Mouse (Mus musculus): ENCODE results near the gene Eif4e1b. TPM values are rescaled to one million over a fixed set of nuclear protein-coding genes. Genes with fewer than 3 reads are reported as not detected.
"Not testable (repeated sequence)": the region's sequence is repeated elsewhere in the genome, so short reads cannot be mapped to it uniquely, and the experiment has no call there.

Eif4e1b gene
- total RNA-seq, 4 experiments from 2014 or later = not detected

DNA sequence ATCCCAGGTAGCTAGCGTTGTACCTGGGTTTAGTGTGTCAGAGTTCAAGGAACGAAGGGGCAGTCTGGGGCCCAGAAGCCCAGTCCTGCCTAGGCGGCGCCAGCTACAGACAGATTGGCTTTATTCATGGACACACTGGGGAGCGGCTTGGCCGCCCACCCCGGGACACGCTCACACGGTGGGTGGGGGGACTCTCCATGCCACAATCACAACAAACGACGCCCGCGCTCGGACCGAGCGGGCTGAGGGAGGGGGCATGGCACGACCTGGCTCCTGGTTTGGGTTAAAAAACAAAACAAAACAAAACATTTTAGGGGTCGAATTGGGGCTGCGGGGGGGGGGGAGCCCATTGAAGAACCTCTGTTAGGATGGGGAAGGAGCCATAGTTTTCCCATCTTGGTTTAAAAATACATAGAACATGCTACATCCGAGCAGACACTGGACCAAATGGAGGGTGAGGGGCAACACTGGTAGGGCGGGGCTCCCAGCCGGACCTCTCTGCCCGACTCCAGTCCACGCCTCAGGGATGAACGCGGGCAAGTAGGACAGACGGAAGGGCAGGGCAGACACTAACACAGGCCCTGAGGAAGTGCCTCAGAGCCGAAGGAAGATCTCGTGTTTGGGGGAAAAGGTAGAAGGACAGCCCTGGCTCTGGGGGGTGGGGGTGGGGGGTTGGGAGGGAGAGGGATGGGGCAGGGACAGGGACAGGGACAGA lies 24.9 kb upstream of the Eif4e1b start:
- DNase-seq (ENCODE audit: low spot score in 2 of 2) = no peak

DNA sequence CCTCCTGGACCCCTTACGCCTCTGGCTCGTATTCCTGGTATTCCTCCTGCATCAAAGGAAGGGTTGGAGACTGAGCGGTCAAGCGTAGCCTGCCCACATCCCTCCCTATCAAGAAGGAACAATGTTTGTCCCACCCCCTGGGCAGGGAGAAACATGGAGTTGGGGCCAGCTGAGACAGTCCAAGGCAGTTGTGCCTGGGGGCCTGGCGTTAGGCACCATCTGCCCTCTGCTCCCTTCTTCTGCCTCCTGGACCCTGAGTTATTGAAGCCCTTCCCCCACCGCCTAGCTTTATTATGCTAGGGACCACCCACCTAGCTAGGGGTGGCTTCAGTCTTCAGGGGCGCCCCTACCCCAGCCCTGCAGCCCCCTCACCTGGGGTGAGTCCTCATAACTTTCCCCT lies 24.3 kb upstream of the Eif4e1b start:
- DNase-seq (ENCODE audit: low spot score in 2 of 2) = no peak

- peak; percentile 20 to 27 for DNase-seq (ENCODE audit: low spot score in 2 of 2)
Observed at GRCm38 (mm10) chr13:54760164-54760795, 23.5 kb upstream of the Eif4e1b start.

GRCm38 (mm10) chr13:54760906-54761305 lies 22.9 kb upstream of the Eif4e1b start:
- no peak for DNase-seq (ENCODE audit: low spot score in 2 of 2)

DNA sequence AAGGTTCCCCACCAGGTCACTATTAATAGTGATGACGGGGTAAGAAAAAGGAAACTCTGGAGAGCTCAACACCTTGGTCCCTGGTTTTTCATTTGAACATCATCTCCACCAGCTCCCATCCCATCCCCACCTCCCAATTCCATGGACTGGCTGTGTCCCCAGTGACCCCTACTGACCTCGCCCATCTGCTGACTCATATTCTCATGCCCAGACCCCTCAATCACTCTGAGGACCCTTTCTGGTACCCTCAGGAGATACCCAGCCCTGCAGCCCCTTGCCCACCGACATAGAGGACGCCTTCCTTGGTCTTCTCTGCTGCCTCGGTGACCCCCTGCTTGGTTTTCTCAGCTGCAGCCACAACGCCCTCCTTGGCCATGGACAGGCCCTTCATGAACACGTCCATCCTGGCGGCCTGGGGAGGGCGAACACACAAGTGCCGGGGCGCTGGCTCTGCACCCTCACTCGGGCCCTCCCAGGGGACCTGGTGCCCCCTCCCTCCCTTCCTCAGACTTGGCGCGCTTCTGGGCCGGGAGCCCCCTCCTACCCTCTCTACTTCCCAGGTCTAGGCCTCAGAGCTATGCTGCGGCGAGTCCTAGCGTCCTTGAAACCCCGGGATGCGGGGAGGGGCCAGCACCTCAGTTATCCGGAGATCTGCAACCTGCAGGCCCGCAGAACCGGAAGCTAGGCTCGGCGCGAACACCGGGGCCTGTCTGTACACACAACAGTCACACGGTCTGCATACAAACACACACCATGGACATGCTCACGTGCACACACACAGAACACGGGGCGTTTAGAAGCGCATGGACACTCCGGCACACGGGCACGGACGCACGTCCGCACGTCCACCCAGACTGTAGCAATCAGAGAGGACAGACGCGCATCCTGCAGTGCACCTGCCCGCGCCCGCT lies 18.3 kb upstream of the Eif4e1b start:
- DNase-seq (ENCODE audit: low spot score in 2 of 2) = no peak

- DNase-seq (ENCODE audit: low spot score in 2 of 2) = peak; percentile 10 to 27
Observed at GRCm38 (mm10) chr13:54766192-54766768, 17.5 kb upstream of the Eif4e1b start, which contains the start of gene Sncb. Sncb (minus strand) TSS chr13:54766595.

- DNase-seq (ENCODE audit: low spot score in 2 of 2) = no peak
Observed at GRCm38 (mm10) chr13:54767012-54767411, 16.8 kb upstream of the Eif4e1b start.

DNA sequence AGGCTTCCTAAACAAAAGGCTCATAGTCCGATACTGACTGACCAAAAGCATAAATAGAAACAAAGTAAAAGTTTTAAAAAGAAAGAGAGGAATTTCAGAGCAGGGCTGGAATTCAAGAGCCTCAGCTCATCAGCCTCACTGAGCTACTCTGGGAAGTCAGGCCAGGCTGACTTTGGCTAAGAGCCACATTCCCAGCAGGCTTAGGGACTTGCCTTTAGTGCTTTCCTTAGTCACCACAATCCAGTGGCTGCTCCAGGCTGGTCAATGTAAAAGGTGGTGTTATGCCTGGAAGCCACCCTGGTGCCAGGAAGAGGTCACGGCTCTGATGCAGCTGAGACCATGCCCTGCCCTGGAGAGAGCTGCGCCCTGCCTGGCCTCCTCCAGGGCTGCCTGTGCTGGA lies 3.2 kb upstream of the Eif4e1b start:
- peak in 1 of 2 experiments; percentile 42 for DNase-seq (ENCODE audit: low spot score in 2 of 2)

- no peak for DNase-seq (ENCODE audit: low spot score in 2 of 2)
Observed at GRCm38 (mm10) chr13:54781086-54781485, 2.7 kb upstream of the Eif4e1b start.

- DNase-seq (ENCODE audit: low spot score in 2 of 2) = no peak
Observed at GRCm38 (mm10) chr13:54783235-54783634, 563 bp upstream of the Eif4e1b start.

- DNase-seq (ENCODE audit: low spot score in 2 of 2) = not testable (repeated sequence)
Observed at GRCm38 (mm10) chr13:54787591-54787990, 3.8 kb downstream of the Eif4e1b start.

- DNase-seq (ENCODE audit: low spot score in 2 of 2) = peak; percentile 99 to 100
Observed at GRCm38 (mm10) chr13:54788740-54789560, 5.2 kb downstream of the Eif4e1b start, which contains the start of gene Tspan17. Tspan17 (plus strand) TSS chr13:54789377.

GRCm38 (mm10) chr13:54789561-54790397 lies 6.0 kb downstream of the Eif4e1b start:
- peak in 1 of 2 experiments; percentile 41 for DNase-seq (ENCODE audit: low spot score in 2 of 2)

DNA sequence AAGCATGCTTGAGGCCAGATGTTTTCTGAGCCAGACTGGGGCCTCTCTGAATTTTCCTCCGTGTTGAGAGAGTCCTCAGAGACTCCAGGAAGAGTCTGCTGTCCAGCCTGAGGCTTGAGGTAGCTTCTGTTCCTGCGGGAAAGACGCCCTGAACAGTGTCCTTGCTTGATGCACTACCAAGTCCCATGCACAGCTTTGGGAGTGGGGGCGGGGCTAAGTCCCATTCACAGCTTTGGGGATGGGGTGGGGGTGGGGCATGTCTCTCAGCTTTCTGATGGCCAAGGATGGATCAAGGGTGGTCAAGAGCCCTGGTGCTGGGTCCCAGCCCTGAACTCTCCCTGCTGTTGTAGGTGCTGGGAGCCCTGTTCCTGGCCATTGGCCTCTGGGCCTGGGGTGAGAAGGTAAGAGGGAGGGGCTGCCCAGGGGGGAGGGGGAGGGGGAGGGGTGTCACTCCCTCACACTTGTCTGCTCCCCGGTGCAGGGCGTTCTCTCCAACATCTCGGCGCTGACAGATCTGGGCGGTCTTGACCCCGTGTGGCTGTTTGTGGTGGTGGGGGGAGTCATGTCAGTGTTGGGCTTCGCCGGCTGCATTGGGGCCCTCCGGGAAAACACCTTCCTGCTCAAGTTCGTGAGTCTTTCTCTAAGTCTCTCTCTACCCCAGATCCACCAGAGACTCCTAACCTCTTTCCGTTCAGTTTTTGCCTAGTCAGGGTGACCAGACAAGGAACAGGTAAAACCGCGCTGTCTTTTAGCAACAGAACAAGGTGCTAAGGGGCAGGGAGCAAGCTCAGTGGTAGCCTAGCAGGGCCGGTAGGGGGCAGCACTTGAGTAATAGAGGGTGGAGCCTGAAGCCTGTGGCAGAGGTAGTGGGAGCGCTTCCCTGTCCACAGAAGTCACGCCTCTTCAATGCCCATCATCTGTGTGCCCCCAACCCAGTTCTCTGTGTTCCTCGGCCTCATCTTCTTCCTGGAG lies 8.7 kb downstream of the Eif4e1b start:
- no peak for DNase-seq (ENCODE audit: low spot score in 2 of 2)

DNA sequence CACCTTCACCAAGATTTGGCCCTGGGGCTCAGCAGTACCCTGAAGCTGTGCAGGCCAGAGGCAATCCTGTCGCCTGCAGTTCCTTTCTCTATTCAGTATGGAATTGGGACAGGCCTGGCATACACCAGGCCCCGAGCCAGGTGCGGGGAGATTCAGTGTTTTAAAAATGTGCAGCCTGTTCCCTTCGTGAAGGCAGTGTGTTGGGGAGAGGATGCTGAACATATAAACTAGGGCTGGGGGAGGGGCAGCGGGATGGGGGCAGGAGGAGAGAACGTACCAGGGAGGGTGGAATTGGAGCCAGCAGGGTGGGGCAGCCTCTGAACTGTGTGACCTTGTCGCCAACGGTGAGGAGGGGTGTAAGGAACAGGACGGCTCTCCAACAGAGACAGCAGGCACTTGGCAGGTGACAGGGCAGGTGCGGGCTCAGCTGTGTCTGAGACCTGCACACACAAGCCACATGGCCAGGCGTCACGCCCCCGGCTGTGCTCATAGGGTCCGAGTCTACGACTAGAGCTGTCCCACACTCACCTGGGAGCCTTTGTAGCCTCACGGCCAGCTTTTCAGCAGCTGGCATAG lies 10.3 kb downstream of the Eif4e1b start:
- DNase-seq (ENCODE audit: low spot score in 2 of 2) = no peak

GRCm38 (mm10) chr13:54794843-54795242 lies 11.0 kb downstream of the Eif4e1b start:
- no peak for DNase-seq (ENCODE audit: low spot score in 2 of 2)

DNA sequence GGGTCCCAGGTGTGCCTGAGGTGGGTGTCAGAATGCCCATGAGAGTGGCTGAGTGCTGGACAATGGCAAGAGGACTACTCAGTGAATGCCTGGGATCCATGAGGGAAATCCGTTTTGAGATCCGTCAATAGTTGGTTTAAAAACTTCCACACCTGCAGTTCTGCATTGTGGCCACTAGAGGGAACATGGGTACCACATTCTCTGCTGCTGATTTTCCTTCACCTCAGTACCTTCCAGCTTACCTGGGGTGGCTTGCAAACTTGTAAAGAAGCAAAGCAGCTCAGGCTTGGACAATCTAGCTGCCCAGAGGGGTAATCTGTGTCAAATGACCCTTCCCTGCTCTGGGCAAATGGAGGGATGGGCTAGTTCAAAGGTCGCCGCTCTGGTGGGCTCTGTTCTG lies 13.6 kb downstream of the Eif4e1b start:
- DNase-seq (ENCODE audit: low spot score in 2 of 2) = no peak

All from gastrocnemius, adult 8-10 months (tissue).